In genomic region chr4:49321903-49322635, GRCm38 (mm10) we compare ENCODE assay signal across 8 mouse cellular contexts.
A peak's percentile ranks its signal among the peaks of the same experiment; 100 is the strongest.
DNase-seq lines count a peak whose midpoint lies in the region; ATAC-seq and TF ChIP-seq lines count a peak whose summit lies in the region.

No protein-coding gene starts in this region.

- H3K36me3 ChIP-seq in midbrain, embryonic 11.5 days (ENCODE audit: control insufficient read depth, insufficient read depth, low read length): no peaks in the 10 kb centered on the region
- no peaks in the 10 kb centered on the region for H3K36me3 ChIP-seq in midbrain, embryonic 10.5 days
- no peaks in the 10 kb centered on the region for H3K36me3 ChIP-seq in forebrain, embryonic 12.5 days (replicated peaks)
- H3K36me3 ChIP-seq in midbrain, postnatal 0 days (ENCODE audit: insufficient read depth, low read length): no peaks in the 10 kb centered on the region

- no peaks in the 10 kb centered on the region for H3K27me3 ChIP-seq in midbrain, embryonic 11.5 days (ENCODE audit: control insufficient read depth, insufficient read depth, low read length)
- no peaks in the 10 kb centered on the region for H3K27me3 ChIP-seq in midbrain, embryonic 10.5 days (ENCODE audit: low read depth, poor library complexity, severe bottlenecking)
- H3K27me3 ChIP-seq in forebrain, embryonic 12.5 days: no peaks in the 10 kb centered on the region
- no peaks in the 10 kb centered on the region for H3K27me3 ChIP-seq in midbrain, postnatal 0 days (ENCODE audit: insufficient read depth, low read length)

- H3K9me3 ChIP-seq in midbrain, embryonic 11.5 days (ENCODE audit: control insufficient read depth, low read length): no peaks in the 10 kb centered on the region
- no peaks in the 10 kb centered on the region for H3K9me3 ChIP-seq in midbrain, embryonic 10.5 days (replicated peaks)
- no peaks in the 10 kb centered on the region for H3K9me3 ChIP-seq in forebrain, embryonic 12.5 days
- no peaks in the 10 kb centered on the region for H3K9me3 ChIP-seq in midbrain, postnatal 0 days (ENCODE audit: low read length)

- H3K27ac ChIP-seq in midbrain, embryonic 11.5 days (ENCODE audit: low read depth, low read length): no peak overlapping the region
- no peak overlapping the region for H3K27ac ChIP-seq in midbrain, embryonic 10.5 days (replicated peaks)
- no peak overlapping the region for H3K27ac ChIP-seq in forebrain, embryonic 12.5 days
- H3K27ac ChIP-seq in midbrain, postnatal 0 days (ENCODE audit: low read depth, low read length): no peak overlapping the region

- no peak overlapping the region for H3K4me3 ChIP-seq in midbrain, embryonic 11.5 days (ENCODE audit: low read depth, low read length)
- H3K4me3 ChIP-seq in midbrain, embryonic 10.5 days: no peak overlapping the region
- H3K4me3 ChIP-seq in forebrain, embryonic 12.5 days (replicated peaks): no peak overlapping the region
- H3K4me3 ChIP-seq in midbrain, postnatal 0 days (ENCODE audit: low read depth, low read length): no peak overlapping the region

- no peak overlapping the region for H3K4me2 ChIP-seq in midbrain, embryonic 11.5 days
- H3K4me2 ChIP-seq in forebrain, embryonic 12.5 days: no peak overlapping the region
- no peak overlapping the region for H3K4me2 ChIP-seq in midbrain, postnatal 0 days (ENCODE audit: low read depth, low read length, poor library complexity, severe bottlenecking)

- WGBS in midbrain, embryonic 11.5 days: 60% methylated on average over 6 of the region's 6 CpGs
- WGBS in midbrain, embryonic 10.5 days: 57% methylated on average over 6 of the region's 6 CpGs
- WGBS in forebrain, embryonic 12.5 days: 55% methylated on average over 6 of the region's 6 CpGs
- WGBS in midbrain, postnatal 0 days: 53% methylated on average over 6 of the region's 6 CpGs

- TF ChIP-seq CTCF in midbrain, postnatal 0 days (IDR thresholded peaks at IDR 0.05): peak; percentile 90

- no peak overlapping the region for H3K9ac ChIP-seq in midbrain, embryonic 11.5 days (ENCODE audit: low read length)
- H3K9ac ChIP-seq in forebrain, embryonic 12.5 days: no peak overlapping the region
- no peak overlapping the region for H3K9ac ChIP-seq in midbrain, postnatal 0 days (replicated peaks; ENCODE audit: low read length, poor library complexity, severe bottlenecking)

- peak; percentile 79 for ATAC-seq in frontal cortex, adult (ENCODE audit: low TSS enrichment)
- peak; percentile 79; the same call in 1 of the 2 replicates for ATAC-seq in midbrain, embryonic 11.5 days (ENCODE audit: low FRiP score)
- peak; percentile 83; the same call in 1 of the 2 replicates for ATAC-seq in forebrain, embryonic 12.5 days (ENCODE audit: low FRiP score)
- peak; percentile 70; the same call in 1 of the 2 replicates for ATAC-seq in midbrain, postnatal 0 days (ENCODE audit: low FRiP score)

- no peaks in the 10 kb centered on the region for H3K4me1 ChIP-seq in midbrain, embryonic 11.5 days (ENCODE audit: control insufficient read depth, insufficient read depth, low read length)
- H3K4me1 ChIP-seq in midbrain, embryonic 10.5 days: no peaks in the 10 kb centered on the region
- no peaks in the 10 kb centered on the region for H3K4me1 ChIP-seq in forebrain, embryonic 12.5 days
- H3K4me1 ChIP-seq in midbrain, postnatal 0 days (ENCODE audit: insufficient read depth, low read length): no peaks in the 10 kb centered on the region

- DNase-seq in frontal cortex, postnatal 14 days (ENCODE audit: low spot score in 2 of 2): no peak
- DNase-seq in midbrain, embryonic 11.5 days (ENCODE audit: low spot score, missing footprints): peak; percentile 86
- no peak for DNase-seq in midbrain, embryonic 10.5 days (ENCODE audit: low spot score)
- peak; percentile 79 for DNase-seq in midbrain, postnatal 0 days (ENCODE audit: low spot score)
- DNase-seq in frontal cortex, postnatal 10 days (ENCODE audit: low spot score in 2 of 2): no peak
- DNase-seq in heart, adult 9 months (ENCODE audit: low spot score in 2 of 2): no peak

Comparison
In these comparisons a context has a peak if more than half of its experiments do, and no peak if none do; other contexts are left out.
1. DNase-seq: peak in midbrain, embryonic 11.5 days (single experiment) and midbrain, postnatal 0 days (single experiment); none in frontal cortex, postnatal 14 days (0 of 2), midbrain, embryonic 10.5 days (single experiment), frontal cortex, postnatal 10 days (0 of 2) and heart, adult 9 months (0 of 2).
2. Peak in every context shown above with its lines, with median percentiles within 50 percentile points of each other: ATAC-seq.